Mouse (Mus musculus): Measurements from ENCODE around the gene Kctd13. TPM values are rescaled to one million over a fixed set of nuclear protein-coding genes. Genes with fewer than 3 reads are reported as not detected.
"Not testable (repeated sequence)": the region's sequence is repeated elsewhere in the genome, so short reads cannot be mapped to it uniquely, and the experiment has no call there.

Gene Kctd13
- total and polyA plus RNA-seq, 3 experiments, result 8.6 to 23.4 (median 22.4) TPM

- Histone ChIP-seq H3K4me1 (ENCODE audit: insufficient read depth, low read depth, low read length) (peaks cover 36% of the 10 kb centered on the region), H3K4me3 (ENCODE audit: low read depth, low read length) (peak overlapping the region; percentile 62; the same call in 1 of the 2 replicates), H3K27me3 (ENCODE audit: insufficient read depth, low read length) (no peaks in the 10 kb centered on the region), H3K36me3 (replicated peaks) (peaks cover 41% of the 10 kb centered on the region), H3K9me3 (replicated peaks) (no peaks in the 10 kb centered on the region)
- DNase-seq (ENCODE audit: low spot score) (no peak), ATAC-seq (ENCODE audit: extremely low read depth, insufficient number of reproducible peaks, low FRiP score, poor library complexity, severe bottlenecking) (no peak)
- TF ChIP-seq TAL1 (conservative IDR thresholded peaks at IDR 0.05; ENCODE audit: low read depth, low read length) (no peak), GATA2 (IDR thresholded peaks at IDR 0.05; ENCODE audit: borderline replicate concordance, low read depth, low read length) (no peak), POLR2AphosphoS5 (IDR thresholded peaks at IDR 0.05; ENCODE audit: insufficient replicate concordance, low read depth, low read length) (no peak), GATA1 (IDR thresholded peaks at IDR 0.05; ENCODE audit: borderline replicate concordance, low read length) (no peak), CTCF (IDR thresholded peaks at IDR 0.05; ENCODE audit: low read depth, low read length) (no peak)
These were observed 31.8 kb upstream of the Kctd13 start for GRCm38 (mm10) chr7:126896912-126897311.

DNA sequence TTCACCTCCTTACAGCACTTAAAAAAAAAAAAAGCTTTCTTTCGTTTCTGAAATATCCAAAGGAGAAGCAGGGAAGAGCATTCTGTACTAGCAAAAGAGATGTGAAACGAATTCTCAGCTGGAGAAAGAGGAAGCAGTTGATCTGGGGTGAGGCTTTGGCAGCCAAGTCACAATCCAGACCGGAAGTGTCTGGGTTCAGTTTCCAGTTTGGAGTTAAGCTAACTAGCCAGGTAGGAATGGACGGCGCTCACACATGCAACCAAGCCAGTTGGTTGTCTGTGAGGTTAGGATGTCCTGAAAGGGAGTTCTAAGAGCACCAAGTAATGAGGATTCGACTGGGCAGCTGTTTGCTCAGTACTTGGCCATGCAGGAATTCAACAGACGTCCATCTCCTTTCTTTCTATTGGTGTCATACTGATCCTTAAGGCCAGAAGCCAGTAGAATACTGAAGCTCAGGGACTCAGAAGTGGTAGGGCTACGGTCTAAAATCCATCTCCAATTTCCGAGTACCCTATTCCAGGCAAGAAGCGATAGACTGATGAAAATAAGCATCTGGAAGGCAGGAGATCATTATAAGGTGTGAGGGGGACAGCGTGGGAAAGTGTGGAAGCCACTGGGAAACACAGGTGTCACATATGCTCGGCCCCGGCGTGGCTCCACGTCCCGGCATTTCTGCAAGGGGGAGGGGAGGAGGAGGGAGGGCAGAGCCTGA, 31.1 kb upstream of the Kctd13 start:
- Histone ChIP-seq H3K9me3 (replicated peaks) (no peaks in the 10 kb centered on the region), H3K27me3 (ENCODE audit: insufficient read depth, low read length) (peaks cover 2% of the 10 kb centered on the region; the same call in 1 of the 2 replicates), H3K4me1 (ENCODE audit: insufficient read depth, low read depth, low read length) (peaks cover 36% of the 10 kb centered on the region), H3K4me3 (ENCODE audit: low read depth, low read length) (peak overlapping the region; percentile 86), H3K36me3 (replicated peaks) (peaks cover 36% of the 10 kb centered on the region)
- ATAC-seq (ENCODE audit: extremely low read depth, insufficient number of reproducible peaks, low FRiP score, poor library complexity, severe bottlenecking), result peak; percentile 36; the same call in 1 of the 2 replicates
- TF ChIP-seq POLR2AphosphoS5 (IDR thresholded peaks at IDR 0.05; ENCODE audit: insufficient replicate concordance, low read depth, low read length), result no peak
- no peak for TF ChIP-seq CTCF (IDR thresholded peaks at IDR 0.05; ENCODE audit: low read depth, low read length)
- no peak for TF ChIP-seq GATA1 (IDR thresholded peaks at IDR 0.05; ENCODE audit: borderline replicate concordance, low read length)
- TF ChIP-seq TAL1 (conservative IDR thresholded peaks at IDR 0.05; ENCODE audit: low read depth, low read length), result no peak
- no peak for TF ChIP-seq GATA2 (IDR thresholded peaks at IDR 0.05; ENCODE audit: borderline replicate concordance, low read depth, low read length)
- peak; percentile 66 for DNase-seq (ENCODE audit: low spot score)

GRCm38 (mm10) chr7:126898102-126898990, 30.3 kb upstream of the Kctd13 start:
- TF ChIP-seq GATA1 (IDR thresholded peaks at IDR 0.05; ENCODE audit: borderline replicate concordance, low read length) (no peak), CTCF (IDR thresholded peaks at IDR 0.05; ENCODE audit: low read depth, low read length) (no peak), GATA2 (IDR thresholded peaks at IDR 0.05; ENCODE audit: borderline replicate concordance, low read depth, low read length) (no peak), POLR2AphosphoS5 (IDR thresholded peaks at IDR 0.05; ENCODE audit: insufficient replicate concordance, low read depth, low read length) (no peak), TAL1 (conservative IDR thresholded peaks at IDR 0.05; ENCODE audit: low read depth, low read length) (no peak)
- Histone ChIP-seq H3K27me3 (ENCODE audit: insufficient read depth, low read length) (peaks cover 4% of the 10 kb centered on the region; the same call in 1 of the 2 replicates), H3K4me1 (ENCODE audit: insufficient read depth, low read depth, low read length) (peaks cover 33% of the 10 kb centered on the region), H3K4me3 (ENCODE audit: low read depth, low read length) (peak overlapping the region; percentile 86), H3K36me3 (replicated peaks) (peaks cover 28% of the 10 kb centered on the region), H3K9me3 (replicated peaks) (no peaks in the 10 kb centered on the region)
- ATAC-seq (ENCODE audit: extremely low read depth, insufficient number of reproducible peaks, low FRiP score, poor library complexity, severe bottlenecking) (peak; percentile 79), DNase-seq (ENCODE audit: low spot score) (peak; percentile 76)

DNA sequence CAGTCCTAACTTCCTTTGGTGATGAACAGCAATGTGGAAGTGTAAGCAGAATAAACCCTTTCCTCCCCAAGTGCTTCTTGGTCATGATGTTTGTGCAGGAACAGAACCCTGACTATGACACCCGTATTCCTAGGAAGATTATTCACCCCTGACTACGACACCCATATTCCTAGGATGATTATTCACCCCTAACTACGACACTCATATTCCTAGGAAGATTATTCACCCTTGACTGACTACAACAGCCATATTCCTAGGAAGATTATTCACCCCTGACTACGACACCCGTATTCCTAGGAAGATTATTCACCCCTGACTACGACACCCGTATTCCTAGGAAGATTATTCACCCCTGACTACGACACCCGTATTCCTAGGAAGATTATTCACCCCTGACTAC, 28.9 kb upstream of the Kctd13 start:
- H3K27me3 ChIP-seq (ENCODE audit: insufficient read depth, low read length); ATAC-seq (ENCODE audit: extremely low read depth, insufficient number of reproducible peaks, low FRiP score, poor library complexity, severe bottlenecking); DNase-seq (ENCODE audit: low spot score); H3K4me3 ChIP-seq (ENCODE audit: low read depth, low read length); H3K9me3 ChIP-seq (replicated peaks): not testable (repeated sequence)
- peaks cover 29% of the 10 kb centered on the region for H3K4me1 ChIP-seq (ENCODE audit: insufficient read depth, low read depth, low read length)
- peaks cover 15% of the 10 kb centered on the region for H3K36me3 ChIP-seq (replicated peaks)

DNA sequence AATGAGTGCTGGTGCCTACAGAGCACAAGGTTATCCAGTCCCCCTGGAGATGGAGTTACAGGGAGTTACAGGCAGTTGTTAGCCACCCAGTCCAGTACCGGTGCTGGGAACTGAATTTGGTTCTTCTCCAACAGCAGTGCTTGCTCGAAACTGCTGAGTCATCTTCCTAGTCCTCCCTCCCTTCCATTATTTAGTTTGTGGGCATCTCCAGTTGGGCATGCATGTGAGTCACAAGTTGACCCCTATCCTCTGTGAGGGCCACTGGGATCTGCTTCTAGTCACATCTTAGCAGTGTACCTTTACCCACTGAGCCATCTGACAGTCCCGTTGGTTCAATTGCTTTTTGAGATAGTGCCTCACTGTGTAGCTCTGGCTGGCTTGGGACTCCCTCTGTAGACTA, 23.1 kb upstream of the Kctd13 start:
- H3K9me3 ChIP-seq (replicated peaks), result no peaks in the 10 kb centered on the region
- H3K27me3 ChIP-seq (ENCODE audit: insufficient read depth, low read length), result peaks cover 4% of the 10 kb centered on the region; the same call in 1 of the 2 replicates
- DNase-seq (ENCODE audit: low spot score), result no peak
- H3K4me3 ChIP-seq (ENCODE audit: low read depth, low read length), result no peak overlapping the region
- H3K36me3 ChIP-seq (replicated peaks), result no peaks in the 10 kb centered on the region
- no peak for TF ChIP-seq CTCF (IDR thresholded peaks at IDR 0.05; ENCODE audit: low read depth, low read length)
- TF ChIP-seq GATA1 (IDR thresholded peaks at IDR 0.05; ENCODE audit: borderline replicate concordance, low read length), result no peak
- TF ChIP-seq TAL1 (conservative IDR thresholded peaks at IDR 0.05; ENCODE audit: low read depth, low read length), result no peak
- TF ChIP-seq GATA2 (IDR thresholded peaks at IDR 0.05; ENCODE audit: borderline replicate concordance, low read depth, low read length), result no peak
- no peak for TF ChIP-seq POLR2AphosphoS5 (IDR thresholded peaks at IDR 0.05; ENCODE audit: insufficient replicate concordance, low read depth, low read length)
- ATAC-seq (ENCODE audit: extremely low read depth, insufficient number of reproducible peaks, low FRiP score, poor library complexity, severe bottlenecking), result no peak
- H3K4me1 ChIP-seq (ENCODE audit: insufficient read depth, low read depth, low read length), result peaks cover 11% of the 10 kb centered on the region

DNA sequence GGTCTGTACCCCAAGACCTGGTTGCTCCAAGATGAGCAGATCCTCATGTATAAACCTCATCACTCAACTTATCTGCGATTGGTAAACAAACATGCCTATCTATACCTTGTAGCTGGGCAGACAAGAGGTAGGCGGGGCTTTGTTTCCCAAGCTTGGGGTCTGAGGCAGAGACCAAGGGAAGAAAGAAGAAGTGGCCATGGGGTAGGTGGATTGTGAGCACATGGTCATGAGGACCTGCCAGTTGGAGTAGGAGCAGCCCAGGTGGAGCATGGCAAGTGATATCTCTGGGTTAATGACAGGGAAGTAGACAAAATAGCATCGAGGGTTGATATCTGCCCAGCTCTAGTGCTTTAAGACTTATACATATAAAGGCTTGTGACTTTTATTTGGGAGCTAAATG, 13.8 kb upstream of the Kctd13 start:
- no peak for DNase-seq (ENCODE audit: low spot score)
- Histone ChIP-seq H3K4me3 (ENCODE audit: low read depth, low read length) (no peak overlapping the region), H3K9me3 (replicated peaks) (no peaks in the 10 kb centered on the region), H3K27me3 (ENCODE audit: insufficient read depth, low read length) (peaks cover 21% of the 10 kb centered on the region), H3K36me3 (replicated peaks) (no peaks in the 10 kb centered on the region), H3K4me1 (ENCODE audit: insufficient read depth, low read depth, low read length) (peaks cover 13% of the 10 kb centered on the region)
- TF ChIP-seq GATA1 (IDR thresholded peaks at IDR 0.05; ENCODE audit: borderline replicate concordance, low read length) (no peak), CTCF (IDR thresholded peaks at IDR 0.05; ENCODE audit: low read depth, low read length) (no peak), GATA2 (IDR thresholded peaks at IDR 0.05; ENCODE audit: borderline replicate concordance, low read depth, low read length) (no peak), POLR2AphosphoS5 (IDR thresholded peaks at IDR 0.05; ENCODE audit: insufficient replicate concordance, low read depth, low read length) (no peak), TAL1 (conservative IDR thresholded peaks at IDR 0.05; ENCODE audit: low read depth, low read length) (no peak)
- ATAC-seq (ENCODE audit: extremely low read depth, insufficient number of reproducible peaks, low FRiP score, poor library complexity, severe bottlenecking), result no peak

DNA sequence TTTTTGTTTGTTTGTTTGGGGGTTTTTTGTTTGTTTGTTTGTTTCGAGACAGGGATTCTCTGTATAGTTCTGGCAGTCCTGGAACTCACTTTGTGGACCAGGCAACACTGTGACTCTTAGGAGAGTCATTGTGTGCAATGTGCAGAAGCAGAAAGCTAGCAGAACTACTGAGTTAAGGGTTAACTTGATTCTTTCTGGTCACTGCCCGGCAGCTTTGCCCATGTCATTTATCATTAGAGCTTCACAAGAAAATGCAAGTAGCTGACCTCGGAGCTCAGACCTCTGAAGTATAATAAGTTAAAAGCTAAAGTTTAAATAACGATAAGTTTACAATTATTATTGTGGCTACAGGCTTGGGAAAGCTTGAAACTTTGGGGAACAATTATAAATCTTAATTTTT, 10.3 kb upstream of the Kctd13 start:
- ATAC-seq (ENCODE audit: extremely low read depth, insufficient number of reproducible peaks, low FRiP score, poor library complexity, severe bottlenecking); DNase-seq (ENCODE audit: low spot score); H3K36me3 ChIP-seq (replicated peaks); H3K4me3 ChIP-seq (ENCODE audit: low read depth, low read length); H3K4me1 ChIP-seq (ENCODE audit: insufficient read depth, low read depth, low read length); H3K9me3 ChIP-seq (replicated peaks): not testable (repeated sequence)
- peaks cover 12% of the 10 kb centered on the region for H3K27me3 ChIP-seq (ENCODE audit: insufficient read depth, low read length)

All from G1E (cell line).